Mouse (Mus musculus): ENCODE measurements around the gene Jph3.

DNA sequence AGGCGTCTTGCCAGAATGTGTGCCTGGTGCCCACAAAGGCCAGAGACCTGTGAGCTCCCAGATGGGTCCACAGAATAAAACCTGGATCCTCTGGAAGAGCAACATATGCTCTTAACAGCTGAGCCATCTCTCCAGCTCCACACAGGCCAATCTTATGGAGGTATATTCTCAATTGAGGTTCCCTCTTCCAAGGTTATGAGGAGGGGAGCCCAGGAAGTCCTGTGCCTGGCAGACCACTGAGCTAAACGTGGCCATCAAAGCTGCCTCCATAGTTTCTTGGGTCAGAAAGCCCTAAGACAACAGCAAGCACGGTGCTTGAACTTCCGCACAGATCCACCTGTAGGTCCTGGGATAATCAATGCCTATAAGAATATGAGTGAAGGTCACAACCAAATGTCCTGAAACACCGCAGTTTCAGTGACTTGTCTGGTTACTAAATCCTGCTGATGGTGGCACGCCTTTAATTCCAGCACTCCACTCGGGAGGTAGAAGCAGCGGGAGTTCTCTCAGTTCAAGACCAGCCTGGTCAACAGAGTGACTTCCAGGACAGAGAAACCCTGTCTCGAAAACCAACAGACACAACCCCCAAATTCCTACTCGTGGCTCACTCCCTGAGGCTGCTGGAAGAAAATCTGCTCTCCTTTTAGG, 99.1 kb downstream of the Jph3 start:
- TF ChIP-seq CTCF (IDR thresholded peaks at IDR 0.05; ENCODE audit: low read depth) (no peak), EP300 (IDR thresholded peaks at IDR 0.05; ENCODE audit: low read depth) (no peak)

Measured in liver, postnatal 0 days (tissue).